Mouse (Mus musculus) mesoderm, embryonic 11.5 days (tissue): ENCODE results near the gene Sntb2.
"Not testable (repeated sequence)": the region's sequence is repeated elsewhere in the genome, so short reads cannot be mapped to it uniquely, and the experiment has no call there.

ENCODE experiments used
- DNase-seq: peaks from one replicate; pipeline ENCODE4 v3.0.0-alpha.2; 2012; ENCODE audit warnings: low read depth, low spot score

The Sntb2 gene

DNA sequence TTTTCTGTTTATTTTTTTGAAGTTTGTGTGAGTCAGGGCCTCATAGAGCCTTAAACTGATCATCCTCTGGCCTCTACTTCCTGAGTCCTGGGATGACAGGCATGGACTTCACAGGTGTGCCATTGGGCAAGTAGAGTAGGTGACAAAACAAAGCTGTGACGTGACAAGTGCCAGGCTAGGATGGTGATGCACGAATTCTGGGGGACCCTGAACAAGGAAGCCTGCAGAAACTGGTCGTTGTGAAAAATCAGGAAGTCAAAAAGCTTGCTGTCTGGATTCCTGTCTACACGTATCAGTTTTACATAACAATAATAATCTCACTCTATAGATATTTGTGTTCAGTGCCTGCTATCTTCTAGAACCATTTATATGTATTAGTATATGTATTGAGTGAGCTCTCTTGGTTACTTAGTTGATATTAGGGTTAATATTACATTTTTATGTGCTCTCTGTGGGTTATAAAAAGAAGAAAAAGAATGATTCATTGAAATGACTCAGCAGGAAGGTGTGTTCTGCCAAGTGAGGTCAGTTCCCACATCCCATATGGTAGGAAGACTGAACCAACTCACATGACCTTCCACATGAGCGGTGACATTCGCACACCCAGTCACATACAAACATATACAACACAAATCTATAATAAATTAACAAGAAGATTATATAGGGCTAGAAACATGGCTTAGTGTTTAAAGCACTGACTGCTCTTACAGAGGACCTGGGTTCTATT lies 37.2 kb downstream of the Sntb2 start:
- no peak for DNase-seq

DNA sequence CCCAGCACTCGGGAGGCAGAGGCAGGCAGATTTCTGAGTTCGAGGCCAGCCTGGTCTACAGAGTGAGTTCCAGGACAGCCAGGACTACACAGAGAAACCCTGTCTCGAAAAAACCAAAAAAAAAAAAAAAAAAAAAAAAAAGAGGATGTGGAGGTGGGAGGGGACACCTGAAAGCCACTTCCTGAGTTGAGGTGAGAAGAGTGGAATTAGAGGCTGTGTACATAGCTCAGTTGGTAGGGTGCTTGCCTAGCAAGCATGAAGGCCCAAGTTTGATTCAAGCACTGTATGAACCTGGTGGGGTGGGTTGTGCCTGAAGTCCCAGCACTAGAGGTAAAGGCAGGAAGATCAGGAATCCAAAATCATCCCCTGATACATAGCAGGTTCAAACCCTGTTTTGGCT lies 38.0 kb downstream of the Sntb2 start:
- DNase-seq = not testable (repeated sequence)

DNA sequence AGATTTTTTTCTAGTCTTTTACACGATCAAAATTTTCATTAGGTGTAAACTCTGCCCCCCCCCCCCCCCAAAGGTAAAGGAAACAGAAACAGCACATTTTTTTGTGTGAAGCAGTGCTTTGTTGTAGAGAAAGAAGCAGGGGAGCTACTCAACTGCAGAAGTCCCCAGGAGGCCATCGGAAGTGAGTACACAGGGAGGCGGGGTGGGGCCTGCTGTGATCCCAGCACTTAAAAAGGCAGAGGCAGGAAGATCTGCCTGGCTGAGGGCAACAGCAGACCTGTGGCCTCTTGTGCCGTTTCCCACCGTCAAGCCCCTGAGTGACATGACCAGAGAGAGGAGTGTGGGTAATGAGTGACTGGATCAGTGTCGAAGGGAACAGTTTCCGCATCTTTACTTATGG lies 39.2 kb downstream of the Sntb2 start:
- no peak for DNase-seq

GRCm38 (mm10) chr8:106975764-106976163 lies 40.2 kb downstream of the Sntb2 start:
- DNase-seq = no peak

- no peak for DNase-seq
Observed at GRCm38 (mm10) chr8:106976436-106976835, 40.9 kb downstream of the Sntb2 start.

- DNase-seq = no peak
Observed at GRCm38 (mm10) chr8:106978755-106979251, 43.3 kb downstream of the Sntb2 start.

- DNase-seq = no peak
Observed at GRCm38 (mm10) chr8:106985404-106985821, 49.9 kb downstream of the Sntb2 start.

DNA sequence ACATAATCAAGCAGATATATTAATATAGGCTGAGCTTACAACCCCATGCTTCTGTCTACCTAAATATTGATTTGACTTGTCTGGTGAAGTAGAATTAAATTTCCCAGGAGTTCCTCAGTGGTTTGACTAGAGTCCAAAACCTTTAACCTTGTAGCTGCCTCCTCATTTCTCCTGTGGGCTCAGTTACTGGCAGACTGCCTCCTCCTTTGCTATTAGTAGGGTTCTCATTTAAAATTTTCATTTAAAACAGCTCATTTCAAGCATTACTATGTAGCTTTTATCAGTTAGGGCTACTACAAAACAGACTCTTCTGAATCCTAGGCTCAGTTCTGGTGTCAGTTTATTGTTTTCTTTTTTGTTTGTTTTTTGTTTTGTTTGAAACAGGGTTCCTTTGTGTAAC lies 50.4 kb downstream of the Sntb2 start:
- no peak for DNase-seq

GRCm38 (mm10) chr8:106987557-106987956 lies 52.0 kb downstream of the Sntb2 start:
- DNase-seq = no peak

GRCm38 (mm10) chr8:106991393-106991792 lies 55.8 kb downstream of the Sntb2 start:
- no peak for DNase-seq

DNA sequence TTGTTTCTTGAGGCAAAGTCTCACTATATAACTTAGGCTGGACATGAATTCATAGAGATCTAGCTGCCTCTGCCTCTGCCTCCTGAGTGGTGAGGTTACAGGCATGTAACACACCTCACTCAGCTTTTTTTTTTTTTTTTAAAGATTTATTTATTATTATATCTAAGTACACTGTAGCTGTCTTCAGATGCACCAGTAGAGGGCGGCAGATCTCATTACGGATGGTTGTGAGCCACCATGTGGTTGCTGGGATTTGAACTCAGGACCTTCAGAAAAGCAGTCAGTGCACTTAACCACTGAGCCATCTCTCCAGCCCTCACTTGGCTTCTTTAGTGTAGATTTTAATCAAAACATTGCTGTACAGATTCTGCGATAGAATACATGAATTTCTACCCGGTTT lies 60.8 kb downstream of the Sntb2 start:
- DNase-seq = not testable (repeated sequence)

GRCm38 (mm10) chr8:106997416-106997815 lies 61.9 kb downstream of the Sntb2 start:
- no peak for DNase-seq

GRCm38 (mm10) chr8:106999068-106999467 lies 63.5 kb downstream of the Sntb2 start:
- DNase-seq = no peak

GRCm38 (mm10) chr8:107002532-107002931 lies 67.0 kb downstream of the Sntb2 start:
- DNase-seq = peak; percentile 86

GRCm38 (mm10) chr8:107007795-107008194 lies 72.2 kb downstream of the Sntb2 start:
- DNase-seq = no peak

GRCm38 (mm10) chr8:107012666-107013065 lies 77.1 kb downstream of the Sntb2 start:
- no peak for DNase-seq

DNA sequence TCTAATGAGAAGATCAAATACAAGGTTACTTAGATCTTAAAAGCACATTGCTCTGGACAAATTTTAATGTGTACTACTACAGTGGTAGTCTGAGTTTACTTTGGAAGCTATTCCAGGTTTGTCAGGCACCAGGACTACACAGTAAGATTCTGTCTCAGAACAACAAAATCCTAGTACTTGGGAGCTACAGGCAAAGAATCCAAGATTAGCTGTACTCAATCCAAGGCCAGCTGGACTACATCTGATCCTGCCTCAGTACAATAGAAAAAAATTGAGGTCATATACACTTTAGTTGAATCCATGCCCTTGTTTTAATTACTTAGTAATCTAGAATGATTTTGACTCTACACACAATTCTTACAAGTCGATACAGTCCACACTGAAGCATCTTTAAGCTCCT lies 79.4 kb downstream of the Sntb2 start:
- DNase-seq = no peak

- DNase-seq = no peak
Observed at GRCm38 (mm10) chr8:107023479-107023878, 87.9 kb downstream of the Sntb2 start.

- DNase-seq = no peak
Observed at GRCm38 (mm10) chr8:107029310-107029709, 93.8 kb downstream of the Sntb2 start.

GRCm38 (mm10) chr8:107030058-107030457 lies 94.5 kb downstream of the Sntb2 start:
- DNase-seq = no peak

GRCm38 (mm10) chr8:107030650-107031576 lies 95.4 kb downstream of the Sntb2 start, which contains the start of gene Vps4a:
Vps4a (plus strand) TSS chr8:107031222.
- DNase-seq = peak; percentile 95

GRCm38 (mm10) chr8:107031577-107032090 lies 96.1 kb downstream of the Sntb2 start:
- DNase-seq = peak; percentile 15
